Mouse (Mus musculus) ES-E14 (cell line): Measurements from ENCODE around the gene Acvr1b.

Source experiments
- ZC3H11A ChIP-seq: IDR thresholded peaks from 2 replicates; pipeline ENCODE4 v1.6.1; 2012; ENCODE audit warnings: low read depth, mild to moderate bottlenecking, inconsistent platforms, low read length, borderline replicate concordance
- ZNF384 ChIP-seq: IDR thresholded peaks from 2 replicates; pipeline ENCODE4 v1.6.1; 2012; ENCODE audit warnings: low read depth, low read length, inconsistent platforms

GRCm38 (mm10) chr15:101255842-101256462, 82.1 kb downstream of the Acvr1b start:
- TF ChIP-seq ZC3H11A (no peak), ZNF384 (no peak)
